Mouse (Mus musculus) mouse embryonic stem cell (cell line): ENCODE results near the gene Ptpn9.

Experiments used
- in situ Hi-C, 2 experiments: fragments of 300-500 bp; cut with MboI; formaldehyde crosslinking; loops; 1 replicate in 1 of 2; 3 replicates in 1 of 2; pipeline ENCODE4 v1.14.3; 2019 to 2020; ENCODE audit warnings: low sequenced_read_pairs in 2 of 2, low pct_unique_long_range_greater_than_20kb in 1 of 2, mixed read lengths in 1 of 2; ENCODE audit not compliant: unreplicated experiment in 1 of 2

The Ptpn9 gene

GRCm38 (mm10) chr9:57076701-57077660, 82.3 kb downstream of the Ptpn9 start:
- in situ Hi-C loops, result no loop called here

GRCm38 (mm10) chr9:57082236-57082635, 87.5 kb downstream of the Ptpn9 start:
- in situ Hi-C loops, result no loop called here
